Mouse (Mus musculus) heart, embryonic 15.5 days (tissue): ENCODE data around the gene Atg101. TPM values are rescaled to one million over a fixed set of nuclear protein-coding genes. Genes with fewer than 3 reads are reported as not detected.
A peak's percentile ranks its signal among the peaks of the same experiment; 100 is the strongest.

ENCODE experiments used
- ATAC-seq: fragments of 200-750 bp; cut with Nextera tagmentation; replicated peaks from 2 replicates; pipeline ENCODE4 v1.8.0; 2017; ENCODE audit warnings: low read depth, moderate TSS enrichment; ENCODE audit not compliant: insufficient number of reproducible peaks, insufficient read depth, low FRiP score
- H3K27ac ChIP-seq: fragments of 300-500 bp; sonication (generic); 2 replicates; pipeline ENCODE4 v1.5.1; 2015; ENCODE audit warnings: mild to moderate bottlenecking, inconsistent platforms
- H3K27me3 ChIP-seq: fragments of 300-500 bp; sonication (generic); 2 replicates; pipeline ENCODE4 v1.6.1; 2015; ENCODE audit warnings: inconsistent platforms
- H3K36me3 ChIP-seq: fragments of 300-500 bp; sonication (generic); 2 replicates; pipeline ENCODE4 v1.6.1; 2015; ENCODE audit warnings: mild to moderate bottlenecking, inconsistent platforms
- H3K4me1 ChIP-seq: fragments of 300-500 bp; sonication (generic); replicated peaks from 2 replicates; pipeline ENCODE4 v1.6.1; 2015; ENCODE audit warnings: inconsistent platforms
- H3K4me2 ChIP-seq: fragments of 300-500 bp; sonication (generic); 2 replicates; pipeline ENCODE4 v1.6.1; 2015; ENCODE audit warnings: inconsistent platforms, mild to moderate bottlenecking, moderate library complexity
- H3K4me3 ChIP-seq: fragments of 300-500 bp; sonication (generic); 2 replicates; pipeline ENCODE4 v1.5.1; 2015; ENCODE audit warnings: mild to moderate bottlenecking, inconsistent platforms
- H3K9ac ChIP-seq: fragments of 300-500 bp; sonication (generic); 2 replicates; pipeline ENCODE4 v1.6.1; 2015; ENCODE audit warnings: mild to moderate bottlenecking, inconsistent platforms
- H3K9me3 ChIP-seq: fragments of 300-500 bp; sonication (generic); replicated peaks from 2 replicates; pipeline ENCODE4 v1.6.1; 2016; ENCODE audit warnings: inconsistent platforms
- WGBS: fragments of 180-500 bp; shearing (Covaris S2); methylation state at CpG from one replicate; pipeline ENCODE4 v1.1.7; 2015; ENCODE audit warnings: mixed read lengths; 5-methylcytosine and 5-hydroxymethylcytosine counted together
- polyA plus RNA-seq: library from polyadenylated mRNA; unstranded; fragments of >200 nt; fragmentation: Nextera tagmentation; extraction: Ambion mirVana; gene quantifications from 2 replicates; pipeline ENCODE4 v1.2.1, GENCODE M21; 2015

Gene Atg101
- polyA plus RNA-seq, 1 experiment from 2014 or later = 52.0 TPM

DNA sequence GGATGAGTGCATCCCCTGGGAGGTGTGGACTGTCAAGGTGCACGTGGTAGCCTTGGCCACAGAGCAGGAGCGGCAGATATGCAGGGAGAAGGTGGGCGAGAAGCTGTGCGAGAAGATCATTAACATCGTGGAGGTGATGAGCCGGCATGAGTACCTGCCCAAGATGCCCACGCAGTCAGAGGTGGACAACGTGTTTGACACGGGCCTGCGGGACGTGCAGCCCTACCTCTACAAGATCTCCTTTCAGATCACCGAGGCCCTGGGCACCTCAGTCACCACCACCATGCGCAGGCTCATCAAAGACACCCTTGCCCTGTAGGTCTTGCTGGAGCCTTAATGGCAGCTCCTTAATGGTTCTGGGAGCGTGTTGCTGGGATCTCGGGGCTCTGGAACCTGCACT is 6.3 kb downstream of the Atg101 start:
- Histone ChIP-seq H3K4me1 (peaks cover 19% of the 10 kb centered on the region), H3K9ac (no peak overlapping the region), H3K27me3 (no peaks in the 10 kb centered on the region), H3K27ac (no peak overlapping the region), H3K9me3 (no peaks in the 10 kb centered on the region), H3K4me2 (no peak overlapping the region), H3K36me3 (peaks cover 55% of the 10 kb centered on the region), H3K4me3 (no peak overlapping the region)
- WGBS = 92% methylated on average over 15 of the region's 15 CpGs
- no peak for ATAC-seq

DNA sequence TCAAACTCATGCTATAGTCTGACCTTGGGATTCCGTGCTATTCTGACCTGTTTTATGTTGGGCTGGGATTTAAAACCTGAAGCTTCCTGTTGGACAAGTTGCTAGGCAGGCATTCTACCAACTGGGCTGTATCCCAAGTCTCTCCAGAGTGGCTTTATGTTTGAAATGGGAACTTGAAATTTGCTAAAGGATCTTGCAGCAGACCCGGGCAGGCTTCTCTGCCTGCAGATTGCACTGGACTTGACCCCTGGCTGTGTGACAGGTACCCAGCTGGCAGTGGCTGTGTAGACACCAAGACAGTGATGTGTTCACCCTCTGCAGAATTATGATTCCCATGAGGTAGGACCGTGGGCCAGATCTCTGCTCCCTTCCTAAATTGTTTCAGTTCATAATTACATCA is 7.9 kb downstream of the Atg101 start:
- no peak for ATAC-seq
- Histone ChIP-seq H3K9ac (no peak overlapping the region), H3K4me1 (peaks cover 13% of the 10 kb centered on the region), H3K27ac (no peak overlapping the region), H3K4me2 (no peak overlapping the region), H3K27me3 (no peaks in the 10 kb centered on the region), H3K9me3 (no peaks in the 10 kb centered on the region), H3K4me3 (no peak overlapping the region), H3K36me3 (peaks cover 49% of the 10 kb centered on the region)
- WGBS = 70% methylated on average over 3 of the region's 3 CpGs

DNA sequence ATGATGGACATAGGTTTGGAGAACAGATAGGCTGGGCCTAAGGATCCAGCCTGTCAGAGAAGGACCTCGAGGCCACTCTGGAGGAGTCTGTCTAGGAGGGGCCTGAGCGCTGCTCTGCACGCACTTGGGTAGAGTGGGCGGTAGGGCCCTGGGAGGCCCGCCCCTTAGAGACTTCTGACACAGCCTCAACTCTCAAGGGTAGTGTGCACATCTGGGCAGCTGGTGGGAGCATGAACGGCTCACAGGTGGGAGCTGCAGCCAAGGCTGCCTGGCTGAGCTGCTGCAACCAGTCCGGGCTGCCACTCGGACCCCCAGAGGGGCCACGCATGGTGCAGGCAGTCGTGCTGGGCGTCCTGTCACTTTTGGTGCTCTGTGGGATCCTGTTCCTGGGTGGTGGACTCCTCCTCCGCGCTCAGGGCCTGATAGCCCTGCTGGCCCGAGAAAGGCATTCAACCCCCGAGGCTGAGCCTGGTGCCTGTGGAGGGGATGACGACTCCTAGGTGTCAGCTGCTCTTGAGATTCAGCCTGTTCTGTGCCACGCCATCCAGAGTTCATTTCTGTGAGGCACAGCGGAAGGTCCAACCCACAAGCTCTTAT is 9.1 kb downstream of the Atg101 start, which contains the start of gene 6030408B16Rik:
6030408B16Rik (plus strand) TSS at position 188 of the 597 bp plus-strand sequence.
- H3K4me3 ChIP-seq = peak within 1 kb of the TSS; percentile 22
- no peaks in the 10 kb centered on the region for H3K27me3 ChIP-seq
- H3K27ac ChIP-seq = peak within 1 kb of the TSS; percentile 48; the same call in 1 of the 2 replicates
- H3K4me1 ChIP-seq = peaks cover 17% of the 10 kb centered on the region
- WGBS = 38% methylated on average over 18 of the region's 18 CpGs
- ATAC-seq = 0 out of 2 replicates have a peak, but pooled peaks have one; percentile 34
- H3K9ac ChIP-seq = no peak within 1 kb of the TSS
- peaks cover 39% of the 10 kb centered on the region for H3K36me3 ChIP-seq
- peak within 1 kb of the TSS; percentile 14; the same call in 1 of the 2 replicates for H3K4me2 ChIP-seq
- no peaks in the 10 kb centered on the region for H3K9me3 ChIP-seq

DNA sequence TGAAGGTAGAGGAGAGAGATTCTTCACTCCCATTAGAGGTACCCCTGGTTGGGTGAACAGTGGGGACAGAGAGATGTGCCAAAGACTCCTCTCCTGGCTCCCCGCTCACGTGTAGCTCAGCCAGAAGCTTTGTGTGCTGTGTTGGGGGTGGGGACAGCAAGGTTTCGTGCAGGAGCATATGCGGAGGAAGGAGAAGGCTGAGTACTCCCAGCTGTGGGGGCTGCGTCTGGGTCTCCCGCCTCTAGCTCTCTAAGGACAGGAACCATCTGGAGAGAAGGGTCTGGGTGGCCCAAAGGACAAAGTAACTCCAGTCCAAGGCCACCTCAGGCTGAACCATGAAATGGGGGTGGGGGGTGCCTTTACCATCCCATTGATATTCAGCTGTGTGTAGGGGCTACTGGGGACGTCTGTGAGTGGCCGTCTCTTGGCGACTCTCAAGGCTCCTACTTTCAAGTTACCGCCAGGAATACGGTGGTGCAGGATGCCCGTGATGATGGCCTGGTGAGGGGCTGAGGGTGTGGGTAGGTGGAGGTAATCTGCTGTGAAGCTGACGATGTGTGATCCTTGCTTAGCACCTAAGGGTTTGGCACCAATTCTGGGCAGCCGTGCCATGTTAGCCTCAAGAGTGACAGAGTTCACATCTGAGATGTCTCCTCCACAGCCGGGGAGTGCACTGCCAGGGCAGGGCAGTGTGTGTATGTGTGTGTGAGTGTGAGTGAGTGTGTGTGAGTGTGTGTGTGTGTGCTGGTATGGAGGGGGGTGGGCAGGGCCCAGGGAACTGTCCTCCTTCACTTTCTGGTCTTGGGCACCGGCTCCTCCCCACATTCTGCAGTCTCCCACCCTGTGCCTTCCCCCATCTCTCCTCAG is 10.2 kb downstream of the Atg101 start:
- no peaks in the 10 kb centered on the region for H3K27me3 ChIP-seq
- no peaks in the 10 kb centered on the region for H3K9me3 ChIP-seq
- H3K4me3 ChIP-seq = peak overlapping the region; percentile 22
- H3K4me1 ChIP-seq = peaks cover 27% of the 10 kb centered on the region
- peak overlapping the region; percentile 48; the same call in 1 of the 2 replicates for H3K27ac ChIP-seq
- WGBS = 51% methylated on average over 16 of the region's 16 CpGs
- H3K36me3 ChIP-seq = peaks cover 28% of the 10 kb centered on the region; the same call in 1 of the 2 replicates
- no peak for ATAC-seq
- no peak overlapping the region for H3K9ac ChIP-seq
- peak overlapping the region; percentile 14; the same call in 1 of the 2 replicates for H3K4me2 ChIP-seq

DNA sequence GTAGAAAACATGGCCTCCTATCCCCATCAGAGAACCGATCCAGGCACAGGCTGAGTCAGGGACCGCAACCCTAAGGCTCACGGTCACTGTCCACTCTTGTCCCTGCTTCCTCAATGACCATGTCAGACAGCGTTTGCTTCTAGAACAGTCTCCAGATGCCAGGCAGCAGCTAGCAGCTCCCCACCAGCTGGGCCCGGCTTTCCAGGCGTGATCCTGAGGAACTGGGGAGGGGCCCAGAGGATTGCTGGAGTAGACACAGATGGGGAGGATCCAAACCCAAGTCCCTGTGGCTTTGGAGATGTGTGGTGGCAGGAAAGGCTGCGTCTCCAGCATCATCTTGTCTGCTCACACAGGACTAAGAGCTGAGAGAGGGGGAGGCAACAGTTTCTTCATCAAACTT is 11.0 kb downstream of the Atg101 start:
- H3K4me3 ChIP-seq = no peak overlapping the region
- H3K9me3 ChIP-seq = no peaks in the 10 kb centered on the region
- WGBS = 61% methylated on average over 7 of the region's 7 CpGs
- no peak overlapping the region for H3K9ac ChIP-seq
- no peak overlapping the region; the same call in 1 of the 2 replicates for H3K4me2 ChIP-seq
- no peaks in the 10 kb centered on the region for H3K27me3 ChIP-seq
- H3K4me1 ChIP-seq = peaks cover 35% of the 10 kb centered on the region
- ATAC-seq = no peak
- H3K36me3 ChIP-seq = peaks cover 19% of the 10 kb centered on the region; the same call in 1 of the 2 replicates
- peak overlapping the region; percentile 41; the same call in 1 of the 2 replicates for H3K27ac ChIP-seq

DNA sequence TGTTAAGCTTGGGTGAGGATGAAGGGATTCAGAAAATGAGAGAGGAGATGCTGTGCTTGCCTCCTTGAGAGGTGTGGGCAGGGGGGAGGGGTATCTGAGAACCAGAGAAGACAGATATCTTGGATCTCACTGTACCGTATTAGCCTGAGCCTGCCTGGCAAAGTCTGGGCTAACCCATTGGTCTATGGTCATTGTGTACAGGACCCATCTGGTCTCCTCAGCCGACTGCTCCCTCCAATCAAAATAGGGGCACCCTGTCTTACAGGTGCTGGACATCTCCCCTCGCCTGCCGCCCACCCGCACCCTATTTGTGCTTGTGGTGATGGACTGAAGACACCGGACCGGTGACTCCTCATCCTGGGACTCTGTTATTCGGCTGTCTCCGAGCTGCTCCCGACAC is 11.5 kb downstream of the Atg101 start:
- Histone ChIP-seq H3K27ac (peak overlapping the region; percentile 53; the same call in 1 of the 2 replicates), H3K4me3 (no peak overlapping the region), H3K27me3 (no peaks in the 10 kb centered on the region), H3K9ac (no peak overlapping the region), H3K4me1 (peaks cover 36% of the 10 kb centered on the region), H3K9me3 (no peaks in the 10 kb centered on the region), H3K36me3 (peaks cover 14% of the 10 kb centered on the region; the same call in 1 of the 2 replicates), H3K4me2 (no peak overlapping the region)
- WGBS = 80% methylated on average over 10 of the region's 10 CpGs
- no peak for ATAC-seq

DNA sequence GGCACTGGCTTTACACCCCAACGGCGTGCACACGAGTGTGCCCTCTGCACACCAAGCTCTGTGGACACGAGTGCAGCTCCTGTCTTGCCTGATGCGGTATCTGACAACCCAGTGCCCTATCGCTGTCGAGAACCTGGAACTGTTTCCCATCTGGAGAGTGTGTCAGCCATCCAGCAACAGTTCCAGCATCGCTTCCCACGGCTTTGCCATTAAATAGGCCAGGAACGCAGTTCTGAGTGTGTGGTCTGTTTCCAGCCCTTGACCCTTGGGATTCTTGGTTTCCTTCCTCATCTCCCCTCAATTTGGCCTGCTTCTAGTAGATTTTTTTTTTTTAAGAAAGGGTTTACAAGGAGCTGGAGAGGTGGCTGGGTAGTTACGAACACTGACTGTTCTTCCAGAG is 12.0 kb downstream of the Atg101 start:
- peak overlapping the region; percentile 53; the same call in 1 of the 2 replicates for H3K27ac ChIP-seq
- no peak overlapping the region for H3K4me3 ChIP-seq
- no peaks in the 10 kb centered on the region for H3K9me3 ChIP-seq
- no peak overlapping the region for H3K9ac ChIP-seq
- no peak overlapping the region for H3K4me2 ChIP-seq
- 67% methylated on average over 11 of the region's 11 CpGs for WGBS
- H3K27me3 ChIP-seq = no peaks in the 10 kb centered on the region
- ATAC-seq = no peak
- H3K36me3 ChIP-seq = peaks cover 10% of the 10 kb centered on the region; the same call in 1 of the 2 replicates
- peaks cover 36% of the 10 kb centered on the region for H3K4me1 ChIP-seq

DNA sequence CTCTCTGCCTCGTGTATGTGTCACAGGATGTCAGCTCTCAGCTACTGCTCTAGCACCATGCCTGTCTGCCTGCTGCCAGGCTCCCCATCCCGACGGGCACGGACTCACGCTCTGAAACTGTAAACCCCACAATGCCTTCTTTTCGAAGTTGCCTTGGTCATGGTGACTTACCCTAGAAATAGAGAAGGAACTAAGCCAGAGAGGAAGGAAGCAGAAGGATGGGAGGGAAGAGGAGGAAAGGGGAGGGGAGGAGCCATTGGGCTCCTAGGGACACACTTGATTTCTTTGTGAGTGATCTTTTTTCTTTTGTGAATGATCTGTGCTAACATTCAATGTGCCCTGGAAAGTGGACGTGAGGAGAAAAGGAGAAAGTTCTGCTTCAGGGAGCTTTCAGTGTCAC is 13.9 kb downstream of the Atg101 start:
- no peak for ATAC-seq
- H3K4me2 ChIP-seq = 0 out of 2 replicates have a peak overlapping the region, but pooled peaks have one; percentile 33
- no peaks in the 10 kb centered on the region for H3K36me3 ChIP-seq
- H3K9ac ChIP-seq = no peak overlapping the region
- peaks cover 36% of the 10 kb centered on the region for H3K4me1 ChIP-seq
- no peaks in the 10 kb centered on the region for H3K27me3 ChIP-seq
- H3K27ac ChIP-seq = 0 out of 2 replicates have a peak overlapping the region, but pooled peaks have one; percentile 7
- 36% methylated on average over 7 of the region's 7 CpGs for WGBS
- H3K9me3 ChIP-seq = no peaks in the 10 kb centered on the region
- H3K4me3 ChIP-seq = no peak overlapping the region

DNA sequence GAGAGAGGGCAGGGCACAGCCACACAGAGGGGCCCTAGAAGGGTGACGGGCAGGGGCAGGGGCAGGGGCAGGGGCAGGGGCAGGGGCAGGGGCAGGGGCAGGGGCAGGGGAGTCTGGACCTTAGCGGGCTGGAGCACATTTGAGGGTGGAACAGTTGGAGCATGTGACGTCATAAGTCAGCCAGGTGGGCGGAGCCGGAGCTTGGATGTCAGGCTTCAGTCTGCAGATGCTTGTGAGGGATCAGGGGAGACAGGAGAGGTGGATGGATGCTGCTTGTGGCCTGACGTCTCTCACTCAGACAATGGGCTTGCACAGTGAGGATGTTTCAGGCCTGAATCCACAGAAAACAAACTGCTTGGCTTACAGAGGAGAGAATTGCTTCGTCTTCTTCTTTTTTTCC is 14.5 kb downstream of the Atg101 start:
- H3K27me3 ChIP-seq = no peaks in the 10 kb centered on the region
- ATAC-seq = no peak

DNA sequence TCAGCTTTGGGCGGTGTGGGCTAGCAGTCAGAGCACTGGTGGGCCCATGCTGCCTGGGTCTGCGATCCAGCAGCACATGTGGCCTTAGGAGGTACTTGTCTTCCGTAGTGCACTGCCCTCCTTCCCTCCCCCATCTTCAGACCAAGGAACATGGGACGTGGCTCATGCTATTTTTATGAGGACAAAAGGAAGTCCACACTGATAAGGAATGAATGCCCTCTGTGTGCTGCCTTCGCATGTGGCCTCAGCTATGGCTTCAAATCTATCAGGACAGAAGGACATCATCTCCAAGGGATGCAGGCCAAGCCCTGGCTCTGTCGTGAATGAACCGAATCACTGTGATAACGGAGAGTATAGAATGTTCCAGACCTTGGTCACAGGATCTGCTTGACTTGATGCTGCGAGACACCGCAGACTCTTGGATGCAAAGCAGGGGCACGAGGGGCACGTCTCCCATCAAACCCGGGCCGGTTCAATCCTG is 15.4 kb downstream of the Atg101 start:
- H3K27me3 ChIP-seq = no peaks in the 10 kb centered on the region
- 0 out of 2 replicates have a peak overlapping the region, but pooled peaks have one; percentile 11 for H3K9ac ChIP-seq
- 45% methylated on average over 14 of the region's 14 CpGs for WGBS
- peaks cover 24% of the 10 kb centered on the region for H3K4me1 ChIP-seq
- H3K36me3 ChIP-seq = no peaks in the 10 kb centered on the region
- no peak overlapping the region for H3K4me3 ChIP-seq
- H3K4me2 ChIP-seq = no peak overlapping the region
- H3K9me3 ChIP-seq = no peaks in the 10 kb centered on the region
- peak overlapping the region; percentile 64 for H3K27ac ChIP-seq
- peak; percentile 55; the same call in 1 of the 2 replicates for ATAC-seq

More for the DNA sequence above, 14.5 kb downstream of the Atg101 start:
- Histone ChIP-seq H3K27ac (no peak overlapping the region), H3K9ac (no peak overlapping the region), H3K36me3 (no peaks in the 10 kb centered on the region), H3K4me2 (0 out of 2 replicates have a peak overlapping the region, but pooled peaks have one; percentile 33), H3K4me1 (peaks cover 30% of the 10 kb centered on the region), H3K9me3 (no peaks in the 10 kb centered on the region), H3K4me3 (no peak overlapping the region)
- WGBS = 29% methylated on average over 7 of the region's 7 CpGs

DNA sequence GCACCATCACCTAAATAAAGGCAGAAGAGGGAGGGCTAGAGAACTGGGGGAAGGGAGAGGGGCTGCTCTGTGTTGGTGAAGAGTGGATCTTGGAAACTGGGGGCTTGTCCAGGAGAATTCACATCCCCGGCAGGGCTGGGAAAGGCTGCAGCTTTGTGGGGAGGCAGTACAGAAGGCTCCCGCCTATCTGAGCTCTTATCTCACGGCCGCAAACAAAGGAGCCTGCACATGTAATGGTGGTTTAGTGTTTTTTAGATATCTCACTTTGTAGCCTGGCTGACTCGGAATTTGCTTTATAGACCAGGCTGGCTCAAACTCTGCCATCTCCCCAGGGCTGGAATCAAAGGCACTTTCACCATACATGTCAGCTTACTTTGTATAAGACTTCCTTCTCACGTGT is 16.1 kb downstream of the Atg101 start:
- WGBS = 38% methylated on average over 6 of the region's 6 CpGs
- no peaks in the 10 kb centered on the region for H3K27me3 ChIP-seq
- H3K9me3 ChIP-seq = no peaks in the 10 kb centered on the region
- no peak overlapping the region for H3K4me3 ChIP-seq
- no peaks in the 10 kb centered on the region for H3K36me3 ChIP-seq
- H3K9ac ChIP-seq = no peak overlapping the region
- ATAC-seq = no peak
- H3K27ac ChIP-seq = peak overlapping the region; percentile 64
- no peak overlapping the region for H3K4me2 ChIP-seq
- peaks cover 22% of the 10 kb centered on the region for H3K4me1 ChIP-seq
